Mouse (Mus musculus): Measurements from ENCODE around the gene Kcnn1.

Gene Kcnn1

DNA sequence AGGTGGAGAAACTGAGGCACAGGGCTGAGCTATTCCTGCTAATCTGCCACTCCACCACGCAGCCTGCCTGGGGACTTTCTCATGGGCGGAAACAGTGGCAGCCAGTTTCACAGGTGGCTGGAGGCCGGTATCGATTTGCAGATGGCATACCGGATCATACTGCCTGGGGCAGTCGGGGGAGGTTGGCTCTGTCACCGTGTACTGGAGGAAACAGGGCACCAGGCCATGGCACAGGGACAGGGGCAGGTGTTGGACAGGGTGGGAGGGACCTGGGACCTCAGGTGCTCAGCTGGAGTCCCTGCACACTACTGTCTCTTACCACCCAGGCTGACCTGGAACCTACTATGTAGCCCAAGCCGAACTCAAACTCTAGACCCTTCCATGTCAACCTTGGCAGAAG is 37.2 kb downstream of the Kcnn1 start:
- TF ChIP-seq GATA4 (IDR thresholded peaks at IDR 0.05; ENCODE audit: insufficient replicate concordance, low read length), result no peak

DNA sequence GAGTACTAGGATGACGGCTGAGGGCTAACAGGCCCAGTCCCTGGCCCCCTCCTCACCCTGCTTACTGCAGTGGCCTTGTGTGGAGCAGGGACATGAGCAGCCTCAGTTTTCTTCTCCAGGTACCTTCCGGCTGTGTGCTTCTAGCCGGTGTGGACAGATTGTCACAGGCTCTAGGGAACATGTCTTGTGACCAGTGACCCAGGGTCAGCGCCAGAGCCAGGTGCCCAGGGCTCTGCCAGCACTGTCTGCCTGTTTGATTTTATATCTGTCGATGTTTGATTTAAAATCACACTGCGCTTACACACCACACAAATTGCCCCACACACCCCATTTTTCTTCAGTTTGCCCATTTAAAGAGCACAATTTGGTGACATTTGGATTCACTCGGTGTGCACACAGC is 39.3 kb downstream of the Kcnn1 start:
- no peak for TF ChIP-seq GATA4 (IDR thresholded peaks at IDR 0.05; ENCODE audit: insufficient replicate concordance, low read length)

DNA sequence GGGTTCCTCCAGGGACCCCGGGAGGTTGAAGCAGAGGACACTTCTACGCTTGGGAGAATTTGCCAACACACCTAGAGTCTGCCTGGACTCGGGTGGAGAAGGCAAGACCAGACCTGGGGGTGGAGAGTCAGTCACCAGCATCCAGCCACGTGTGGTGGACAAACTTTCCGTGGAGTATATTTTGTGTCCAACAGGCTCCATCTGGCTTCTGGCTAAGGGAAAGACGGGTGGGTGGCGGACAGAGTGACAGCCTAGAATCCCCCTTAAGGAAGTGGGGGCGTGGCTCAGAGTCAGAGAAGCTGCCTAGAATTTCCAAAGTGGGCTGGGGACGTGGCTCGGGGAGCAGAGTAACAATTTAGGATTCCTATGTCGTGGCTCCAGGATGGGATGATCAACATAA is 41.1 kb downstream of the Kcnn1 start:
- TF ChIP-seq GATA4 (IDR thresholded peaks at IDR 0.05; ENCODE audit: insufficient replicate concordance, low read length), result no peak

DNA sequence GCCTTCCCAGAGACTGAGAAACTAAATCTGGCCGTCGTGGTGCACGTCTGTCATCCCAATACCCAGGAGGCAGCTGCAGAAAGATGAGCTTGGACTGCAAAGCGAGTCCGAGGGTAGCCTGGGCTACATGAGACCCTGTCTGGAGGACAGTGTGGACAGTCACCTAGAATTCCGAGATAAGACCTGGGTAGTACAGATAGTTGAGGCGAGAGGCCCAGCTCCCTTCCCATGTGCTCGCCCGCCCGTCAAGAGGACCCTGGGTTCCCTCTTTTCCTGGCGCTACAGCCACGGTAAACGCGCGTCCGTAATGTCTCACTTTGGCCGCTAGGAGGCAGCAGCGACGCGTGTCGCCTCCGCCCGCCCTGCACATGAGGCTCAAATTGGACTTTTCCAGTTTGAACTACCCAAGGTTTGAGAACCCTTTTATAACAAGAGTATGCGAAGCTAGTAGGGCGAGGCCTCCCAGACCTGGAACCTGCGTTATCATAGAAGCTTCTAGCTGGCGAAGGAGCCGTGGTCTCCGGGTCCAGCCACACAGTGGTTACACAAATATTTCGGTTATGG is 41.6 kb downstream of the Kcnn1 start:
- no peak for TF ChIP-seq GATA4 (IDR thresholded peaks at IDR 0.05; ENCODE audit: insufficient replicate concordance, low read length)

DNA sequence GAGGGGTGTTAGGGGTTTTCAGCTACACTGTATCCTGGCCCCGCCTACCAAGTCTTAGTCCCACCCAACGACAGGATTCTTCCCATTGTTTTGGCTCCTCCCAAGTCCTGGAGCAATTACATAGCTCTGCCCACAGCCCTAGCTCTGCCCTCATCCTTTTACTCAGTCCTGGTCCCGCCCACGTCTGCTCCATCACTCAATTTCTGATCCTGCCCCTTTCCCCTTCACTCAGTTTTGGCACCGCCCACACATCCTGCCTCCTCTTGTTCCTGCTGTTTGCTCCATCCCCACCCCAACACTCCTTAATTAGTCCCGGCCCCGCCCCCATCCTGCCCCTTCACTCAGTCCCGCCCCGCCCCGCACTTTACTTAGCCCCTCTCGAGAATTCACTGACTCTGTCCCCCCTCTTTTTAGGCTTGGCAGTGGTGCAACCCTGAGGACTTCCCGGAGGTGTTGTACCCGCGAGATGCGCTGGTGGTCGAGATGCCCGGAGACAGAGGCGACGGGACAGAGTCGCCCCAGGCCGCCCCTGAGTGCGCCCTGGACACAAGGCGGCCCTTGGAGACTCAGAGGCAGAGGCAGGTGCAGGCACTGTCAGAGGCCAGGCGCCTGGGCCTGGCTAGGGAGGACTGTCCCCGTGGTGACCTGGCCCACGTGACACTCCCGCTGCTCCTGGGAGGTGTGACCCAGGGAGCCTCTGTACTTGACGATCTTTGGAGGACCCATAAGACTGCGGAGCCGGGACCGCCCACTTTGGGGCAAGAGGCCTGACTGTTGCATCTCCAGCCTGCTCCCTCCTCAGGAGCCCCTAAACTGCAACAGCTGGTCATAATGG is 42.7 kb downstream of the Kcnn1 start:
- no peak for TF ChIP-seq GATA4 (IDR thresholded peaks at IDR 0.05; ENCODE audit: insufficient replicate concordance, low read length)

DNA sequence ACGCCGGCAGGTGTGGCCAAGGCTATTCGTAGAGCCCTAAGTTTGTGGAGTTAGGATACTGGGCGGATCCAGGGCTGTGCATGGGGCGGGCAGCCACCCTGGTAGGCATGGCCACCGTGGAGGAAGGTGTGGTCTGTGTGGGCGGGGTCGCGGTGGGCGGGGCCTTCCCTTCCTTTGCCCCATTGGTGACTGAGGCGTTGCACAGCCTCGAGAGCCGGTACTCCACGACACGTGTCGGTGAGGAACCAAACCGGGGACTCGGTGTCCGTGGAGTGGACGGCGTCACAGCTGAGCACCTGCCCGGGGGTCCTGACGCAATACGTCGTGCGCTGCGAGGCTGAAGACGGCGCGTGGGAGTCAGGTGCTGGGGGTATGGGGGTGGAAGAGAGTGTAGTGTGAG is 46.4 kb downstream of the Kcnn1 start:
- TF ChIP-seq GATA4 (IDR thresholded peaks at IDR 0.05; ENCODE audit: insufficient replicate concordance, low read length), result no peak

DNA sequence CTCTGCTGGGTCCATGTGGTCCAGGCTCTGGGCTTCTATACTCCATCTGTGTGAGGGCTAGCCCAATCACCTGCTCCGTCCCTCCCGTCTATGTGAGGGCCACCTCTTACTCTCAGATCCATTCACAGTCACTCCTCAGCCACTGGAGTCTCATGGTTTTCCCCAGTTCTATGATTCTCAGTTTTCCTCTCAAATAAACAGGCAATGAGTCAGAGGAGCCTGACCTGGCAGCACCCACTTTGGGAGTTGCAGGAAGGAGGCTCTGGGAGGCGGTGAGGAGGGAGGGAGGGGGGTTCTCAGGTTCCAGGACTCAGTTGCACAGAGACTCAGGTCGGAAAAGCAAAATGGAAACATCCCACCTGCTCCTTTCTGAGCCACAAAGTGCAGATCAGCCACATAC is 50.2 kb downstream of the Kcnn1 start:
- TF ChIP-seq GATA4 (IDR thresholded peaks at IDR 0.05; ENCODE audit: insufficient replicate concordance, low read length), result no peak

DNA sequence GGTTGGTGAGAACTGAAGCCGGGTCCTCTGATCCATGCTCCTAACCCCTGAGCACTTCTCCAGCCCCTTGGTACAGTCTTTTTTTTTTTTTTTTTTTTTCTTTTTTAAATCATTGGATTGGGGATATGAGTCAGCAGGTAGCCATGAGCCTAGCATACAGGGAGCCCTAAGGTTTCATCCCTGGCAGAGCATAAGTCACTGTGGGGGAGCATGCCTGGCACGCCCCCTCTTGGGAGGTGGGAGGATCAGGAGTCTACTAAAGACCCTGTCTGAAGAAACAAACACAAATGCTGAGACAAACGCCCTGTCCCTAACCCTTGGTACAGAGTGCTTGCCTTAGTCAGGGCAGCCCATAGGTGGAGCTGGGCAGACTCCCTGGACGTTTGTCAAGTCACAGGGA is 51.0 kb downstream of the Kcnn1 start:
- TF ChIP-seq GATA4 (IDR thresholded peaks at IDR 0.05; ENCODE audit: insufficient replicate concordance, low read length), result no peak

DNA sequence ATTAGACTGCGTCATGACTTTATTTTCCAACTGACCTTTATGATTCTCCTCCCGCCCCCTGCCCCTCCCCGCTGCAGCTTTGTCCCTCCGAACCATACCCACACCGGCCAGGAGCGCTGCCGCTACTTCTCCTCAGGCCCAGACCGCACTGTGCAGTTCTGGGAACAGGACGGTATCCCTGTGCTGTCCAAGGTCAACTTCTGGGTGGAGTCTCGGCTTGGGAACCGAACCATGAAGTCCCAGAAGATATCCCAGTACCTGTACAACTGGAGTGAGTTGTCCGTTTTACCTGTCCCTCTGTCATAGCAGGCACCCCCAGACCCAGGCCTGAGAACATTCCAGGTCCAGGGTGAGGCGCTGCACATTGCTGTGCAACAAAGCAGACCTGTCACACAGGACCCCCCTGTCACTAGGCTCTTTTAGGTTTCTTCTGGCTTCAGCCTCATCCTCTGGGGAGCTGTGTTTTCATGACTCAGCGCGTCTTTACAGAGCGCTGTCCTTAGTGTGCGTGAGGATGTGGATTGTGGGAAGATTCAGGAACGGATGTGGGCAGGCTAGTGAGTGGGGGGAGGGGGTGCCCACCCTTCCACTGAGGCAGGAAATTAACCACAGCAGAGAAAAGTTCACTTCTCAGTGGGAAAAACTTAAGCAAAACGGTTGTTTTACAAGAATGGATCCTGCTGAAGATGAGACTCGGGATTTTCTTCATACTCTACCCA is 51.9 kb downstream of the Kcnn1 start:
- no peak for TF ChIP-seq GATA4 (IDR thresholded peaks at IDR 0.05; ENCODE audit: insufficient replicate concordance, low read length)

DNA sequence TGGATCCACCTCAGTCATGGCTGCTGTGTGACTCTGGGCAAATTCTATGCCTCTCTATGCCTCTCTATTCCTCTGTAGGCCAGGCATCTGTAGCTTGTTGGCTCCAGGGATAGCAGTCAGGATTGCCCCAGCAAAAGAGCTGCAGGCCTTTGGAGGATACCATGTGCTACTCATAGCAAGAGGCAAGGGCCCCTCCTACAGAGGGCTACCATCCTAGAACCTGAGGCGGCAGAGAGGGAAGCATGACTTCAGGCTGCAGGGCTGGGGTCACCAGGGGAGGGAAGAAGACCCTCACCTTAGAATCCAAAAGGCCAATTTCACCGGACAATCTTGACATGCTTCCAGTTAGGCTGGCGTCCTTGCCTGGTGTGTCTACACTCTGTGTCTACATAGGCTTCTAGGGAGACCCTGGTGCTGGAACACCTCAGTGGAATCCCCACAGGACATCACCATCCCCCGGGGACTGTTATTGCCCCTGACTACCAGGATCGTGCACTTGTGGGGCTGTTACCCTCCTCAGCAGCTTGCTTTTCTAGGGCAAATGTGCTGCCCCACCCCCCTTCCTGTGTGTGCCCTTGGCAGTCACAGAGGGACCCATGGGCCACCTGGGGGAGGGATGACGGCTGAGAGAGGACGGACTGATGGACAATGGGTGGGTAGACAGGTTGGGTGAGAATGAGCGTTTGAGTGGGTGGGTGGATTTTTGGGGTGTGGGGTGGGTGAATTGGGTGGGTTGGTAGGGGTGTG is 53.9 kb downstream of the Kcnn1 start:
- TF ChIP-seq GATA4 (IDR thresholded peaks at IDR 0.05; ENCODE audit: insufficient replicate concordance, low read length), result no peak

DNA sequence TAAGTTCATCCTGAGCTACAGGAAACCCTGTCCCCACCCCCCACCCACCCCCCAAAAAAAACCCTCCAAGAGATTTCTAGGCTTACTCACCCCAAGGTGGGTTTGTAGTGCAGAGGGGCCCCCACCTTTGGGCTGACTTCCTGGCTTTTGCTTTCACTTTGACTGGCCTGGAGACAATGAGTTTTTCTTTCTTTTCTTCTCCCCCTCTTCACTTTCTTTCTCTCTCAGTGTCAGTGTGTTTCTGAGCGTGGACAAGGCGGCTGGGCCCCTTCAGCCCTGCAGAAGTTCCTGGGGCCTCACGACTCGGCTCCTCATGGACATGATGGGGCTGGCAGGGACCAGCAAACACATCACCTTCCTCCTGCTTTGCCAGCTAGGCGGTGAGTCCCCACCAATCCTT is 54.8 kb downstream of the Kcnn1 start, which contains the start of gene Il12rb1:
Il12rb1 (plus strand) TSS at position 211 of the 400 bp plus-strand sequence.
- TF ChIP-seq GATA4 (IDR thresholded peaks at IDR 0.05; ENCODE audit: insufficient replicate concordance, low read length), result no peak

DNA sequence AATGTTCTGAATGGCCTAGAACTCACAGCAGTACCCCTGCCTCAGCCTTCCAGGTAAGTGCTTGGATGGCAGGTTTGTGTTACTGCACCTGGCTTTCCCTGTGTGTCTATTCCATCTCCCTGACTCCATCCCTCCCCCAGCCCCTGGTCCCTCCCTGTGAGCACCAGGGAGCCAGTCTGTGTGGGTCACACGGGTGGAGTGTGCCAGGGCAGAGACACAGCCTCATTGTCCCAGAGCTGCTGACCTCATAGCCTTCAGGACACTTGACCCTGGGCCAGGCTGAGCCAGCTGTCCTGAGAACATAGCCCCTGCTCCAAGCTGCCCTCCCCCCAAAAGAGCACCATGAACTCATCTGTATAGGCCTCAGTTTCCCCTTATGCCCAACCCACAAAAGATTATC is 55.8 kb downstream of the Kcnn1 start:
- TF ChIP-seq GATA4 (IDR thresholded peaks at IDR 0.05; ENCODE audit: insufficient replicate concordance, low read length), result no peak

DNA sequence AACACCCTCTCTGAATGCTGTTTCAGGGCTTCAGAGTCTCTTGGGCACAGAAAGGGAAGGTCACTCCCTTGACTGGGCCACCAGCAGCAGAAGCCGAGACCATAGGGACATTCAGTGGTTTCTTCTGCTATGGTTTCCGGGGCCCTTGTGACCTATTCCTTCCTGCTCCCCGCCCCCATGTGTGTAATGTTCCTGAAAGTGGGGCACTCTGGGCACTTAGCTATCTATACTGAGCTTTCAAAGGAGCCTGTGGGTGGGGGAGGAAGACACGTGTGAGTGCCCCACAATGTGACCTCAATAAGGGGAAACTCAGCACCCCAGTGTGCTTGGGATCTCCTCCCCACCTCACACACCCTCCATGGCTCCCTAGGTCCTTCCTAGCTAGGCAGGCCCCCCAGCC is 56.5 kb downstream of the Kcnn1 start:
- TF ChIP-seq GATA4 (IDR thresholded peaks at IDR 0.05; ENCODE audit: insufficient replicate concordance, low read length), result no peak

DNA sequence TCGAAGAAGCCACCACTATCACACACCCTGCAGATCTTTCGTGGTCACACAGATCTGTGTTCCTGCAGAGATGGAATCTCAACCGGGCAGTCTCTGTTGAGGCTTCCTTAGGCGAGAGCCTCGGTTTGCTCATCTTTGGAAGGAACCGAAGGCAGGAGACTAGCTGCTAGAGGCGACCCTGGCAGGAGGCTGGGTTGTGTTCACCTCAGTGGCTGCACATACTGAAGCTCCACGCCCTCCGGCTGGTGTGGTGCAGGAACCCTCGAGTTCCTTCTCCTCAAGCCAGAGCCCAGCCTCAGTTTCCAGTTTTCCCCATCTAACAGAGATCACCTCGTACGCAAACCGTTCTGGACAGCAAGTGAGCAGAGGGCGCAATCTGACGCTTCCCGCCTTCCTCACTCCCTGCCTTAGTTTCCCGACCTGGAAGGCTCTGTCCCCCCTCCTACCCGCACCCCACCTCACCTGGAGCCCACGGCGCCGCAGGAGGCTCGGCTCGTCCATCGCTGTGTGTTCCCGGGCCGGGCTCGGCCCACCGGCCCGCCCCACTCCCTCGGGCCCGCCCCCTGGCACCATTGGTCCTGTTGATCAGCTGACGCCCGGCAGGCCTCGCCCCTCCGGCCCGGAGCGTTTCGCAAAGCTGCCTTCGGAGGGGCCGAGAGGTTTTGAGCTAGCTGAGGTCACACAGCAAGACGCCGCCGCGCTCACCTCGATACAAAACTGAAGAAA is 58.4 kb downstream of the Kcnn1 start, which contains the start of gene Mast3:
Mast3 (minus strand) TSS at position 574 of the 726 bp plus-strand sequence.
- TF ChIP-seq GATA4 (IDR thresholded peaks at IDR 0.05; ENCODE audit: insufficient replicate concordance, low read length), result no peak
